8 mouse cellular contexts compared by ENCODE assay signal in the genomic region with DNA sequence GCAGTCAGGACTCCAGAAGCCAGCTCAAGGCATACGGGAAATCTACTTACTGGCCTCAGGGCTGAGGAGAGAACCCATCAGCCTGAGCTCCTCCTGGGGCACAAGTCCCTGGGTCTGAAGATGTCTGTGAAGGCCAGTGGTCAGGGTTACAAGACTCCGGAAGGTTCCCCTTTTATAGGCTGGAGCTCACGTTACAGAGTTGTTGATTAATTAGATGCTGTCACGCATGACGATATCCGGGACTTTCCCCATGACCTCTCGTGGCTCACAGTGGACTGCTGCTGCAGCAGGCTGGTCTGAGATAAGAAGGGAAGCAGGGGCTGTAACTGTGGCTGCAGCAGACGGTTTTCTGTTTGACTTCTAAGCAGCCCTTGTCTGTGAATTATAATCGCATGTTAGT. TPM values are rescaled to one million over a fixed set of nuclear protein-coding genes. Genes with fewer than 3 reads are reported as not detected.
DNase-seq lines count a peak whose midpoint lies in the region; ATAC-seq and TF ChIP-seq lines count a peak whose summit lies in the region.

No protein-coding gene starts in this region.

- peak; percentile 30 for DNase-seq in ovary, postnatal 36 days (ENCODE audit: low spot score)
- no peak for DNase-seq in ovary, adult 18-20 months (ENCODE audit: low spot score)
- DNase-seq in heart, adult 9 months (ENCODE audit: low spot score in 2 of 2) = peak; percentile 73 to 83
- DNase-seq in kidney, postnatal 0 days (ENCODE audit: low spot score) = peak; percentile 93
- DNase-seq in lung, postnatal 25 days (ENCODE audit: low spot score) = peak; percentile 79
- no peak for DNase-seq in retina, postnatal 1 day
- DNase-seq in cerebellum, adult 11-12 months = no peak
- DNase-seq in cerebellum, adult 9-10 months = no peak

- peak; percentile 75 for ATAC-seq in kidney, postnatal 0 days (replicated peaks; ENCODE audit: low FRiP score, low read depth)

- no peaks in the 10 kb centered on the region for H3K36me3 ChIP-seq in kidney, postnatal 0 days (ENCODE audit: insufficient read depth, low read length)

- H3K9ac ChIP-seq in kidney, postnatal 0 days (ENCODE audit: low read depth, low read length) = peak overlapping the region; percentile 32; the same call in 1 of the 2 replicates

- H3K9me3 ChIP-seq in kidney, postnatal 0 days (replicated peaks; ENCODE audit: low read length) = no peaks in the 10 kb centered on the region

- H3K27ac ChIP-seq in kidney, postnatal 0 days = peak overlapping the region; percentile 86

- H3K4me1 ChIP-seq in kidney, postnatal 0 days (replicated peaks; ENCODE audit: insufficient read depth, low read length) = peaks cover 38% of the 10 kb centered on the region

- H3K4me3 ChIP-seq in kidney, postnatal 0 days (replicated peaks; ENCODE audit: low read depth, low read length) = peak overlapping the region; percentile 6; the same call in 1 of the 2 replicates

- no peaks in the 10 kb centered on the region for H3K27me3 ChIP-seq in kidney, postnatal 0 days (ENCODE audit: insufficient read depth, low read length)

- WGBS in kidney, postnatal 0 days = under 1% methylated on average over 9 of the region's 9 CpGs

- TF ChIP-seq CTCF in kidney, postnatal 0 days (IDR thresholded peaks at IDR 0.05; ENCODE audit: low read depth) = no peak

- H3K4me2 ChIP-seq in kidney, postnatal 0 days (ENCODE audit: low read length) = peak overlapping the region; percentile 47

RNA-seq across cellular contexts. Expression of a gene that starts 1.2 kb away (rescaled TPM):
- 13.3 and 14.1 TPM in 2 replicates for polyA plus RNA-seq in kidney, postnatal 0 days (2015; fragmentation: Nextera tagmentation; extraction: Ambion mirVana)

RNA-seq across cellular contexts. Expression of a gene that starts 28.8 kb away (rescaled TPM):
- 41.2 and 42.7 TPM in 2 replicates for polyA plus RNA-seq in kidney, postnatal 0 days (2015; fragmentation: Nextera tagmentation; extraction: Ambion mirVana)

RNA-seq across cellular contexts. Expression of a gene that starts 34.2 kb away (rescaled TPM):
- 6.7 and 7.4 TPM in 2 replicates for polyA plus RNA-seq in kidney, postnatal 0 days (2015; fragmentation: Nextera tagmentation; extraction: Ambion mirVana)

Comparison
In these comparisons a context has a peak if more than half of its experiments do, and no peak if none do; other contexts are left out.
1. DNase-seq: peak in ovary, postnatal 36 days (single experiment), heart, adult 9 months (2 of 2), kidney, postnatal 0 days (single experiment) and lung, postnatal 25 days (single experiment); none in ovary, adult 18-20 months (single experiment), retina, postnatal 1 day (single experiment), cerebellum, adult 11-12 months (single experiment) and cerebellum, adult 9-10 months (single experiment).